Mouse (Mus musculus) stomach, postnatal 0 days (tissue): ENCODE data around the gene Tcf7l1. TPM values are rescaled to one million over a fixed set of nuclear protein-coding genes. Genes with fewer than 3 reads are reported as not detected.

Experiments used
- ATAC-seq: fragments of 200-750 bp; cut with Nextera tagmentation; 2 replicates; pipeline ENCODE4 v1.8.0; 2017; ENCODE audit not compliant: low FRiP score, low TSS enrichment
- DNase-seq: peaks from one replicate; pipeline ENCODE4 v3.0.0-alpha.2; 2016; ENCODE audit warnings: low spot score
- H3K27ac ChIP-seq: fragments of 300-500 bp; sonication (generic); replicated peaks from 2 replicates; pipeline ENCODE4 v1.5.1; 2014; ENCODE audit warnings: mild to moderate bottlenecking, control low read depth
- H3K27me3 ChIP-seq: fragments of 300-500 bp; sonication (generic); 2 replicates; pipeline ENCODE4 v1.6.1; 2014; ENCODE audit warnings: low read length; ENCODE audit not compliant: control insufficient read depth, insufficient read depth
- H3K36me3 ChIP-seq: fragments of 300-500 bp; sonication (generic); 2 replicates; pipeline ENCODE4 v1.6.1; 2014; ENCODE audit warnings: low read length, mixed read lengths; ENCODE audit not compliant: control insufficient read depth, insufficient read depth
- H3K4me1 ChIP-seq: fragments of 300-500 bp; sonication (generic); replicated peaks from 2 replicates; pipeline ENCODE4 v1.6.1; 2014; ENCODE audit warnings: antibody characterized with exemption; ENCODE audit not compliant: control insufficient read depth, insufficient read depth
- H3K4me2 ChIP-seq: fragments of 300-500 bp; sonication (generic); replicated peaks from 2 replicates; pipeline ENCODE4 v1.6.1; 2014; ENCODE audit warnings: low read depth, mild to moderate bottlenecking, control low read depth, moderate library complexity
- H3K4me3 ChIP-seq: fragments of 300-500 bp; sonication (generic); 2 replicates; pipeline ENCODE4 v1.5.1; 2014; ENCODE audit warnings: low read depth, low read length, control low read depth
- H3K9ac ChIP-seq: fragments of 300-500 bp; sonication (generic); 2 replicates; pipeline ENCODE4 v1.6.1; 2014; ENCODE audit warnings: mild to moderate bottlenecking, low read length, control low read depth, mixed read lengths
- H3K9me3 ChIP-seq: fragments of 300-500 bp; sonication (generic); 2 replicates; pipeline ENCODE4 v1.6.1; 2016; ENCODE audit warnings: low read length; ENCODE audit not compliant: control insufficient read depth
- CTCF ChIP-seq: IDR thresholded peaks from 2 replicates; pipeline ENCODE4 v1.5.1; 2016; ENCODE audit warnings: antibody characterized with exemption, low read depth, mild to moderate bottlenecking, moderate library complexity
- EP300 ChIP-seq: optimal IDR thresholded peaks from 2 replicates; pipeline ENCODE3; 2016; ENCODE audit warnings: antibody characterized with exemption
- WGBS: fragments of 180-500 bp; shearing (Covaris S2); extraction: QIAGEN DNeasy Blood & Tissue Kit; methylation state at CpG from one replicate; pipeline ENCODE4 v1.1.7; 2014; 5-methylcytosine and 5-hydroxymethylcytosine counted together
- polyA plus RNA-seq: library from polyadenylated mRNA; unstranded; fragments of >200 nt; fragmentation: Nextera tagmentation; extraction: Ambion mirVana; gene quantifications from 2 replicates; pipeline ENCODE4 v1.2.1, GENCODE M21; 2015

Tcf7l1 gene
- polyA plus RNA-seq, 1 experiment from 2014 or later, result 11.1 TPM

GRCm38 (mm10) chr6:72763616-72764015 is 25.4 kb downstream of the Tcf7l1 start:
- ATAC-seq, result no peak

DNA sequence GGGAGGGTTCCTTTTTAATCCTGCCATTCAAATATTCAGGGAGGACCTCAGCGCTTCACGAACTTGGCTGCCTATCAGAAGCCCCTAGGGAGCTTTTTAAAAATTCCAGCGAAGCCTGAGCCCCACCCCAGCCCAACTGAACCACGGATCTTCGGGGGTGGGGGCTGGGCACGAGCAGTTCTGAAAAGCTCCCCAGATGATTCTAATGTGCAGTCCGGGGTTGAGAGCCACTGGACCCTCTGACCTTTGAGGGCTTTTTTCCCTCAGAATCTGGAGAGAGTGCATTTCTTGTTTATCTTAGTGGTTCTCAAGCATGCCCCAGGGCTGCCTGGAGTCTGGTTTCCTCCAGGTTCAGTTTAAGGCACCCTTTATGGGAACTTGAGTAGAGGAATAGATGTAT is 27.4 kb downstream of the Tcf7l1 start:
- H3K4me2 ChIP-seq, result no peak overlapping the region
- no peak for TF ChIP-seq EP300
- no peak for TF ChIP-seq CTCF
- 7% methylated on average over 7 of the region's 7 CpGs for WGBS
- H3K27me3 ChIP-seq, result no peaks in the 10 kb centered on the region
- no peak overlapping the region for H3K27ac ChIP-seq
- H3K9me3 ChIP-seq, result no peaks in the 10 kb centered on the region
- ATAC-seq (no peak), DNase-seq (no peak)
- H3K4me3 ChIP-seq, result no peak overlapping the region
- no peak overlapping the region for H3K9ac ChIP-seq
- no peaks in the 10 kb centered on the region for H3K4me1 ChIP-seq
- H3K36me3 ChIP-seq, result no peaks in the 10 kb centered on the region

More at GRCm38 (mm10) chr6:72763616-72764015, 25.4 kb downstream of the Tcf7l1 start:
- H3K36me3 ChIP-seq, result no peaks in the 10 kb centered on the region
- H3K9ac ChIP-seq, result no peak overlapping the region
- WGBS, result 35% methylated on average over 11 of the region's 11 CpGs
- no peak for DNase-seq
- no peak overlapping the region for H3K4me2 ChIP-seq
- TF ChIP-seq CTCF (no peak), EP300 (no peak)
- no peak overlapping the region for H3K4me3 ChIP-seq
- no peaks in the 10 kb centered on the region for H3K9me3 ChIP-seq
- H3K27ac ChIP-seq, result no peak overlapping the region
- no peaks in the 10 kb centered on the region for H3K4me1 ChIP-seq
- no peaks in the 10 kb centered on the region for H3K27me3 ChIP-seq

DNA sequence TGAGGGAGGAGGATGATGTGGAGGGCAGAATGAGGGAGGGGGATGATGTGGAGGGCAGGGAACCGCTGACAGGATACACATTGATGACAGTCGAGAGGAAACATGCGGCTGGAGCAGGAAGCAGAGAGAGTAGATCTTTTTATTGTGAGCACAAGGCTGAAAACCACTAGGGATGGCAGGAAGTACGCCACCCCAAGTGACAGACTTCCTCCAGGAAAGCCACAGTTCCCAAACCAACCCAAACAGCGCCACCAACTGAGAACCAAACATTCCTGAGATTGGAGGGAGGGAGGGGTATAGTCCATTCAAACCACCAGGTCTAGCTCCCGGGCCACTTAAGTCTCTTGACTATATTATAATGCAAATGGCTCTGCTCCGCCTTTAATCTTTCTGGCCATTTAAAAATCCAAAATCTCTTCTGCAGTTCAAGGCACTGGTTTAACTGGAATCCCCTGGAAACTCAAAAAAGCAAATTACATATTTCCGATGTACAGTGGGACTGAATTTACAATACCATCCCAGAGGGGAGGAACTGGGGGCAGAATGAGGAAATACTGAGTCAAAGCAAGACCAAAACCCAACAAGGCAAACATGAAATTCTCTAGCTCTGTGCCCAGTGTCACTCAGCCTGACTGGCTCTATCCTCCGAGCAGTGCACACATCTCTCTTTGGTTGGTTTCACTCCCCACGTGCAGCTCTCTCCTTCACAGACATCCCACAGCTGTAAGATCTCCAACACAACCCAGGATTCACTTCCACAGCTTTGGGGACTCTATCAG is 30.6 kb downstream of the Tcf7l1 start:
- DNase-seq (no peak), ATAC-seq (no peak)
- Histone ChIP-seq H3K27ac (no peak overlapping the region), H3K9ac (no peak overlapping the region), H3K4me1 (no peaks in the 10 kb centered on the region), H3K4me3 (no peak overlapping the region), H3K9me3 (no peaks in the 10 kb centered on the region), H3K27me3 (no peaks in the 10 kb centered on the region), H3K4me2 (no peak overlapping the region), H3K36me3 (no peaks in the 10 kb centered on the region)
- TF ChIP-seq EP300 (no peak), CTCF (no peak)
- whole genome bisulfite sequencing, result 65% methylated on average over 10 of the region's 10 CpGs

DNA sequence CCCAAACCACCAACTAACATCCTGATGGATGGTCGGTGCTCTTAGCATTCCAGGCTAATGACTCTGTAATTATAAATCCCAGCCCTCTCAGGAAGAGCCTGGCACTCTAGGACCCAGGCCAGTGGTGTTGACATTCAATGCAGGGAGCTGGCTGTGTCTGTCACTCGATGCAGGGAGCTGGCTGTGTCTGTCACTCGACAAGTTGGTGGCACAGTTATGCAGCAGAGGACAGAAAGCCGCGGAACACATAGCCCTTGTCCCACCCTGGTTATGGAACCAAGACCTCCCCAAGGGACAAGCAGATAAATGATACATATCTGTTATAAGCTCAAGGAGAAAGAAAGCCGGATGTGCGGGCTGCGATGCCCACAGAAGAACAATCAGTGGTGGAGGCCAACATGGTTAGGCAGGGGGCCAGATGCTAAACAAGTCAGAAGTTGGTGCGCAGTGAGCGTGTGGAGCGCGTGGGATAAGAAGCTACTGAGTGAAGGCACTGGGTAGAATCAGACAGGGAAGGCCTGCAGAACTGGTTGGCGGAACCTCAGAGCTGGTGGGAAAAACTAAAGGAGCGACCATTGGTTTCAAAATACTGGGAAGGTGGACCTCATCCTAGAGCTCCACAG is 33.7 kb downstream of the Tcf7l1 start:
- no peaks in the 10 kb centered on the region for H3K36me3 ChIP-seq
- no peaks in the 10 kb centered on the region for H3K4me1 ChIP-seq
- TF ChIP-seq EP300, result no peak
- H3K9ac ChIP-seq, result no peak overlapping the region
- ATAC-seq (no peak), DNase-seq (no peak)
- H3K4me3 ChIP-seq, result no peak overlapping the region
- no peak overlapping the region for H3K4me2 ChIP-seq
- H3K27ac ChIP-seq, result no peak overlapping the region
- no peaks in the 10 kb centered on the region for H3K9me3 ChIP-seq
- WGBS, result 60% methylated on average over 14 of the region's 14 CpGs
- H3K27me3 ChIP-seq, result no peaks in the 10 kb centered on the region

GRCm38 (mm10) chr6:72754215-72754614 is 34.8 kb downstream of the Tcf7l1 start:
- Histone ChIP-seq H3K9me3 (no peaks in the 10 kb centered on the region), H3K27ac (no peak overlapping the region), H3K36me3 (no peaks in the 10 kb centered on the region), H3K4me2 (no peak overlapping the region), H3K4me1 (no peaks in the 10 kb centered on the region), H3K4me3 (no peak overlapping the region), H3K9ac (no peak overlapping the region), H3K27me3 (no peaks in the 10 kb centered on the region)
- DNase-seq (no peak), ATAC-seq (no peak)
- WGBS, result 47% methylated on average over 9 of the region's 9 CpGs
- TF ChIP-seq CTCF, result no peak

DNA sequence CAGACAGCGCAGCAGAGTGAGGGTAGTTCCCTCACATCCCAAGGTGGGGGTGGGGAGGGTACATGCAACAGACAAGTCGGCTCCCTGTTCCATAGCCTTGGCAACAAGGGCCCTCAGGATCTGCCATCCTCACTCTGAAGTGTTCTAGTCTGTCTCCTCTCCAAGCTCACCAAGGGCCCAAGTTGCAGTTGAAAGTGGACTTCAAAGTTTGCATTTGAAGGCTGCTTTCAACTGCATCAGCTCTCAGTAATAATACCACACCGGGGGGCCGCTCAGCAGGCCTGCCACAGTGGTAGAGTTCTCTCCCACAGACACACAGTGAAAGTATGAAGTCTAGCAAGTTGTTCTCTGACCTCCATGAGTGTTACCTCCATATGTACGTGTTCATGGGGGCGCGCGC is 35.3 kb downstream of the Tcf7l1 start:
- H3K4me2 ChIP-seq, result no peak overlapping the region
- H3K27ac ChIP-seq, result no peak overlapping the region
- no peak overlapping the region for H3K9ac ChIP-seq
- H3K4me3 ChIP-seq, result no peak overlapping the region
- no peaks in the 10 kb centered on the region for H3K27me3 ChIP-seq
- DNase-seq, result no peak
- no peak for TF ChIP-seq EP300
- no peak for TF ChIP-seq CTCF
- no peak for ATAC-seq
- 87% methylated on average over 8 of the region's 8 CpGs for WGBS
- no peaks in the 10 kb centered on the region for H3K9me3 ChIP-seq
- no peaks in the 10 kb centered on the region for H3K36me3 ChIP-seq
- peaks cover under 1% of the 10 kb centered on the region; the same call in 1 of the 2 replicates for H3K4me1 ChIP-seq
